Mouse (Mus musculus) thymus, adult 2 months (tissue): ENCODE measurements around the gene Babam1. TPM values are rescaled to one million over a fixed set of nuclear protein-coding genes. Genes with fewer than 3 reads are reported as not detected.

Experiments
- DNase-seq: peaks from one replicate; pipeline ENCODE4 v3.0.0; 2021
- H3K27ac ChIP-seq: fragments of 200-500 bp; 2 replicates; pipeline ENCODE4 v1.5.1; 2012; ENCODE audit warnings: low read length, control low read depth; ENCODE audit not compliant: control insufficient read depth, insufficient read depth
- H3K27me3 ChIP-seq: fragments of 200-500 bp; 2 replicates; pipeline ENCODE4 v1.6.1; 2012; ENCODE audit warnings: mild to moderate bottlenecking, low read length, moderate library complexity, mixed read lengths; ENCODE audit not compliant: control insufficient read depth, insufficient read depth
- H3K36me3 ChIP-seq: fragments of 200-500 bp; 2 replicates; pipeline ENCODE4 v1.6.1; 2012; ENCODE audit warnings: mild to moderate bottlenecking, low read length, moderate library complexity; ENCODE audit not compliant: control insufficient read depth, insufficient read depth
- H3K4me1 ChIP-seq: fragments of 200-500 bp; replicated peaks from 2 replicates; pipeline ENCODE4 v1.6.1; 2012; ENCODE audit warnings: low read length; ENCODE audit not compliant: control insufficient read depth, insufficient read depth
- H3K4me3 ChIP-seq: fragments of 200-500 bp; 2 replicates; pipeline ENCODE4 v1.5.1; 2012; ENCODE audit warnings: mild to moderate bottlenecking, low read length, control low read depth, moderate library complexity; ENCODE audit not compliant: control insufficient read depth, insufficient read depth
- CTCF ChIP-seq: fragments of 200-500 bp; IDR thresholded peaks from 2 replicates; pipeline ENCODE4 v1.5.1; 2012; ENCODE audit warnings: mild to moderate bottlenecking, control low read depth, low read length, moderate library complexity, borderline replicate concordance; ENCODE audit not compliant: control insufficient read depth, poor library complexity, insufficient read depth; ENCODE audit errors: extremely low read depth
- POLR2A ChIP-seq: fragments of 200-500 bp; IDR thresholded peaks from 2 replicates; pipeline ENCODE4 v1.6.1; 2012; ENCODE audit warnings: mild to moderate bottlenecking, low read length, control low read depth, moderate library complexity; ENCODE audit not compliant: control insufficient read depth, poor library complexity, insufficient read depth; ENCODE audit errors: extremely low read depth
- WGBS: fragments of 180-500 bp; shearing (Covaris S2); methylation state at CpG from one replicate; pipeline ENCODE4 v1.1.7; 2018; 5-methylcytosine and 5-hydroxymethylcytosine counted together
- polyA plus RNA-seq: library from polyadenylated mRNA; depleted of rRNA; stranded (reverse); fragments of >200 nt; gene quantifications from 2 replicates; pipeline ENCODE4 v1.2.3, GENCODE M21; 2012

Babam1 gene
- polyA plus RNA-seq, 1 experiment, result 219 TPM

DNA sequence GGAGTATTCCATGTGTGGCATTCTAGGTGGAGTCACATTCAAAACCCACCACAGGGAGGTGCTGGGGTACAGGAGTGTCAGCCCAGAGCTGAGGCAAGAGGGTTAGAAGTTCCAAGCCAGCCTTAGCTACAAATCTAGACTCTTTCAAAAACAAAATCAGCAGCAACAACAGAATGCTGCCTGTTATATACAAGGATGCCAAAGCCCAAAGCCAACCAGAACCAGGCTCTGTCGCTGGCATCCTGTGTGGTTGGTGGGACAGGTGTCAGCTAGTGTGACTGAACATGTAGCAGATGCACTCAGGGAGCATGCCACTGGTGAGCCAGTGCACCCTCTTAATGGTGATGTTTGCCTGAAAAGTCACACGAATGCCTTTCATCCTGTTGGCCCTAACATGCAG is 4.2 kb downstream of the Babam1 start:
- Histone ChIP-seq H3K27me3 (no peaks in the 10 kb centered on the region), H3K4me1 (peaks cover 16% of the 10 kb centered on the region), H3K36me3 (peaks cover 8% of the 10 kb centered on the region; the same call in 1 of the 2 replicates), H3K27ac (no peak overlapping the region), H3K4me3 (no peak overlapping the region)
- TF ChIP-seq CTCF, result no peak
- TF ChIP-seq POLR2A, result no peak
- 95% methylated on average over 2 of the region's 2 CpGs for WGBS
- no peak for DNase-seq

DNA sequence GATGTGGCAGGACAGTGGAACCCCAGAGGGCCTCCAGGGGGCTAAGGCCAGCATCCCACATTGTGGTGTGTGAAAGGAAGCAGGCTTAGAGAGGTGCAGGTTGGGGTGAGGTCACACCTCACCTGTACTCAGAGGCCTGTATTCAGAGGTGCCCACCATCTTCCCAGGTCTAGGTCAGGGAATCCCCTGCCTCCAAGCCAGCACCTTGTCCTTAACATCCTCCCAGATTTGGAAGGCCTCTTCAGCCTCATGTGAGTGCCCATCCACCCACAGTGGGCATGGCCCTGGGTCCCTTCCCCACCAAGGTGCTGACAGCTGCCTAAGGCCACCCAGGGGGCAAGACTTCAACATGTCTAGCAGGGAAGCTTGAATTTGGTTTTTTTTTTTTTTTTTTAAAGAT is 4.8 kb downstream of the Babam1 start:
- no peak for DNase-seq
- Histone ChIP-seq H3K36me3 (peaks cover 8% of the 10 kb centered on the region; the same call in 1 of the 2 replicates), H3K27me3 (no peaks in the 10 kb centered on the region), H3K27ac (no peak overlapping the region), H3K4me1 (peaks cover 18% of the 10 kb centered on the region), H3K4me3 (no peak overlapping the region)
- TF ChIP-seq CTCF, result no peak

DNA sequence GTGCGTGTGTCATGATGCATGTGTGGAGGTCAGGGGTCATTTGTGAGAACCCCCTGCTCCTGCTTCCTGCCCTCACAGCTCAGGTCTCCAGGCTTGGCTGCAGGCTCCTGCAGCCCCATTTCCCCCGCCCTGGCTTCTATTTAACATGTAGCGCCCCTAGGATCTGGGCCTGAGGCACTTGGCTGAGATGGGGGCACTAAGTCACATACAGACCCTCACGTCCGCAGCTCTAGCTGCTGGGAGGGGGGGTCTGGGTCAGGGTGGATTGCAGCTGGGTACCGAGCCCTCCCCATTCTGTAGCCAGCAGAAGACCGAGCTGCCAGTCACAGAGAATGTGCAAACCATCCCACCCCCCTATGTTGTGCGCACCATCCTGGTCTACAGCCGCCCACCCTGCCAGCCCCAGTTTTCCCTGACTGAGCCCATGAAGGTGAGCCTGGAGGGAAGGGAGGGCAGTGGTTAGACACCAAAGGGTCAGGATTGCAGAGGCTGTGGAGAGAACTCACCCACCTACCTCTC is 5.8 kb downstream of the Babam1 start:
- Histone ChIP-seq H3K4me3 (no peak overlapping the region), H3K27me3 (no peaks in the 10 kb centered on the region), H3K36me3 (peaks cover 8% of the 10 kb centered on the region; the same call in 1 of the 2 replicates), H3K27ac (no peak overlapping the region), H3K4me1 (peaks cover 19% of the 10 kb centered on the region)
- WGBS, result 97% methylated on average over 9 of the region's 9 CpGs
- no peak for DNase-seq
- TF ChIP-seq CTCF (no peak), POLR2A (no peak)

DNA sequence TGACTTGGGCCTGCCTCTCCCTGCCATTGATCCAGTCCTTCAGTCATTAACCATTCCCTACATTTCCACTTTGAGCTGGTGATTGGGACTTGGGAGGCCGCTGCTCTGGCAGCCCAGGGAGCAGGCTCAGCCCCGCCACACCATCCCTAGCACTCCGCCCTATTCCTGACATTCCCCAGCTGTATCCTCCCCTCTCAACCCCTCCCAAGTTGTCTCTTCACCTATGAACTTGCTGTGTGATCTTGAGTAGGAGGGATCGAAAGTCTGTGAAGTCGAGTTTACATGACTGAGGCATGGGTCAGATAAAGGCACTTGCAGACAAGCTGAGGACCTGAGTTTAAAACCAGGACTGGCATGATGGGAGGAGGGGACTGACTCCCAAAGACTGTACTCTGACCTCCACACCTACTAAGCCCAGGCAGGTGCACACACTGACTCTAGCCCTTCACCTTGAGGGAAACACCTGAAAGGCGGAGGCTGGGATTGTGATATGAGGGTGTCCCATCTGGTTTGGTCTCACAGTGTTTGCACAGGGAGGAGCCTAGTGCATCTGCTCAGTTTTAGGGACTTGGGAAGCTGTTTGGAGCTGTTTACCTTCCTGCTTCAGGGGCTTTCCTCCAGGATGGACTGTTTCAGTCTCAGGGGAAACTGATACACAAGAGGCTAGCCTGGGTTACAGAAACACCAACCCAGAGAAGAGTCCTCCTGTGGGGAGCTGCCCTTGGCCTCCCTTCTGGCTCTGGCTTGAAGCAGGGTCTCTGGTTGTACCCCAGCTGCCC is 6.6 kb downstream of the Babam1 start:
- no peaks in the 10 kb centered on the region for H3K27me3 ChIP-seq
- TF ChIP-seq POLR2A (no peak), CTCF (no peak)
- H3K27ac ChIP-seq, result no peak overlapping the region
- peaks cover 15% of the 10 kb centered on the region for H3K4me1 ChIP-seq
- H3K4me3 ChIP-seq, result no peak overlapping the region
- H3K36me3 ChIP-seq, result peaks cover 6% of the 10 kb centered on the region; the same call in 1 of the 2 replicates
- no peak for DNase-seq
- WGBS, result 93% methylated on average over 6 of the region's 6 CpGs

DNA sequence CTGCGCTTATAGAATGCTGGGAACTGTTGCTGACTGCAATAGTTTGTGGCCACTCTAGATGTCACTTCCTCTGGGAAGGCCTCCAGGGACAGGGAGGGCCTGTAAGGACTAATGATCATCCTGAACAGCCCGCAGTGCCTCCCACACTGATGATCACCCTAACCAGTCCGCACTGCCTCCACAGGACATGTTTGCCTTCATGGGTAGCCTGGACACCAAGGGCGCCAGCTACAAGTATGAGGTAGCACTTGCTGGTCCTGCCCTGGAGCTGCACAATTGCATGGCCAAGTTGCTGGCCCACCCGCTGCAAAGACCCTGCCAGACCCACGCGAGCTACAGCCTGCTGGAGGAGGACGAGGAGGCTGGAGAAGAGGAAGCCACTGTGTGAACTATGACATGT is 7.3 kb downstream of the Babam1 start:
- Histone ChIP-seq H3K4me3 (no peak overlapping the region), H3K27ac (no peak overlapping the region), H3K27me3 (no peaks in the 10 kb centered on the region), H3K36me3 (no peaks in the 10 kb centered on the region; the same call in 1 of the 2 replicates), H3K4me1 (peaks cover 15% of the 10 kb centered on the region)
- TF ChIP-seq POLR2A (no peak), CTCF (no peak)
- DNase-seq, result no peak
- 94% methylated on average over 8 of the region's 8 CpGs for WGBS

DNA sequence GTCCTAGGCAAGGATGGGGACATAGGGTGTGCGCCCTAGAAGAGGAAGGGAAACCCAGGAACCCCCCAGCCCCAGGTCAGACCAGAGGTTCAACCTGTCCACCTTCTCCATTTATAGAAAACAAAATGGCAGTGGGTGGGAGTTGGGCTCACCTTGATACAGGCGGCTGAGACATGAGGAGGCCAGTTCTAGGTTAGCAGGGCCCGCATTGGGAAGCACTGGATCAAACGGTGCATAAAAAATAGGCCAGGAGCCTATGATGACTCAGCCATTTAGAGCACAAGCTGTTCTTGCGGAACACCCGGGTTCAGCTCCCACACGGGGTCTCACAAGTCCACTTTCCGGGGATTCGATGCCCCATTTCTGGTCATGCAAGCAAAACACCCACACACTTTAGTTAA is 8.3 kb downstream of the Babam1 start:
- no peak for TF ChIP-seq CTCF
- TF ChIP-seq POLR2A, result no peak
- H3K4me3 ChIP-seq, result no peak overlapping the region
- H3K36me3 ChIP-seq, result peaks cover 5% of the 10 kb centered on the region; the same call in 1 of the 2 replicates
- H3K27ac ChIP-seq, result no peak overlapping the region
- 78% methylated on average over 9 of the region's 9 CpGs for WGBS
- no peak for DNase-seq
- H3K4me1 ChIP-seq, result peaks cover 15% of the 10 kb centered on the region
- no peaks in the 10 kb centered on the region for H3K27me3 ChIP-seq
